Mouse (Mus musculus): Measurements from ENCODE around the gene Stx1b. TPM values are rescaled to one million over a fixed set of nuclear protein-coding genes. Genes with fewer than 3 reads are reported as not detected.

Stx1b gene
- polyA plus RNA-seq, 1 experiment from 2014 or later = 1.3 TPM

- Histone ChIP-seq H3K36me3 (ENCODE audit: control insufficient read depth, insufficient read depth, low read length) (no peaks in the 10 kb centered on the region), H3K4me1 (replicated peaks; ENCODE audit: control insufficient read depth, insufficient read depth, low read length) (0 out of 2 replicates have a peak, but pooled peaks cover 2% of the 10 kb centered on the region), H3K4me2 (ENCODE audit: low read depth, low read length) (no peak overlapping the region), H3K27me3 (ENCODE audit: control insufficient read depth, insufficient read depth, low read depth, low read length) (no peaks in the 10 kb centered on the region), H3K9ac (ENCODE audit: low read length) (no peak overlapping the region), H3K27ac (ENCODE audit: low read length) (no peak overlapping the region), H3K4me3 (ENCODE audit: low read length) (no peak overlapping the region), H3K9me3 (ENCODE audit: control insufficient read depth, low read length) (no peaks in the 10 kb centered on the region)
- 77% methylated on average over 3 of the region's 3 CpGs for WGBS
- ATAC-seq (ENCODE audit: low read depth) = no peak
These were observed 1.9 kb downstream of the Stx1b start for GRCm38 (mm10) chr7:127822494-127822893.

DNA sequence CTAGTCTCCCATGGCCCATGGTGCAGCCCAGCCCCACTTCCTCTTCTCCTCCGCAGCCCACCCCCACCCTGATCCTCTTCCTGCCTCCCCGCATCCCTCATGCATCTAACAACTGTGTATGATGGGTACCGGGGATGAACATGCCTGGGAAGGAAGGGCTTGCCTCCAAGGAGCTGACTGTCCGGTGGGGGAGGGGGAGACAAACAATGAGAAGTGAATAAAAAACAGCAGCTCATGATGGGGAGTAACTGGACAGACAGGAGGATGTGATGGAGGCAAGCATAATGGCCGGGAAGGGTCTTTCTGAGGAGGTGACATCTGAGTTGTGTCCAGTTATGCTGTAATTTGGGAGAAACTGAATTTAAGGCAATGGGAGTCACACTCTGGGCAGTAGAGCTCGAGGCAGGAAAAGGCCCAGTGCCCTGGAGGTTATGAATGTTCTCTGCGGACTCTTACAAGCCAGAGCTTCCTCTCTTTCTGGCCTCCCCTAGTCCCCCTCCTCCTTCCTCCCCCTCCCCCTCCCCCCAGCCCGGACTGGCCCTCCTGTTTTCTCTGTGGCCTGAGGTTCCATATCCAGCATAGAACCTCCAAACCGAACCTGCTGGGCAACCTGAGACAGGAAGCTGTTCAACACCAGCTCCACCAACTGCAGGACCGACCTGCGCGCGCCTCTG is 3.4 kb downstream of the Stx1b start:
- Histone ChIP-seq H3K4me3 (ENCODE audit: low read length) (no peak overlapping the region), H3K27ac (ENCODE audit: low read length) (peak overlapping the region; percentile 64), H3K9ac (ENCODE audit: low read length) (no peak overlapping the region; the same call in 1 of the 2 replicates), H3K27me3 (ENCODE audit: control insufficient read depth, insufficient read depth, low read depth, low read length) (no peaks in the 10 kb centered on the region), H3K36me3 (ENCODE audit: control insufficient read depth, insufficient read depth, low read length) (no peaks in the 10 kb centered on the region), H3K4me2 (ENCODE audit: low read depth, low read length) (no peak overlapping the region), H3K4me1 (replicated peaks; ENCODE audit: control insufficient read depth, insufficient read depth, low read length) (peaks cover 2% of the 10 kb centered on the region; the same call in 1 of the 2 replicates), H3K9me3 (ENCODE audit: control insufficient read depth, low read length) (no peaks in the 10 kb centered on the region)
- peak; percentile 34; the same call in 1 of the 2 replicates for ATAC-seq (ENCODE audit: low read depth)
- 49% methylated on average over 13 of the region's 13 CpGs for WGBS

- H3K27ac ChIP-seq (ENCODE audit: low read length) = no peak overlapping the region
- H3K4me1 ChIP-seq (replicated peaks; ENCODE audit: control insufficient read depth, insufficient read depth, low read length) = peaks cover 3% of the 10 kb centered on the region; the same call in 1 of the 2 replicates
- 76% methylated on average over 5 of the region's 5 CpGs for WGBS
These were observed 6.6 kb downstream of the Stx1b start for GRCm38 (mm10) chr7:127817776-127818175.

DNA sequence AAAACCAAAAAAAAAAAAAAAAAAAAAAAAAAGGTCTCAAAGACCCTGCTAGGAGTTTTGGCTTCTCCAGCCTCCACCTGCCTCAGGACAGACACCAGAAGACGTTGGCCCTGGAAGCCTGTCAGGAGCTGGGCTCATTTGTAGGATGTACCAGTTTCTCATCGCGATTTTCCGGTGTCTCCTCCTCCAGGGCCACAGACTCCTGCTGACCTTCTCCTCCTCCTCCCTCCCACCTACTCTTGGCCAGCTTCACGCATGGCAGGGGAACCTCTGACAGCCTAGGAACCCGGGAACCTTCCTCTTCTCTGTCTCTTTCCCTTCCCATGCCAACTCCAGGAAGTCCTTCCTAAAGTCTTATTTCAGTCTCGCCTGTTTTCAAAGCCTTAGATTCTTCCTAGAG is 7.3 kb downstream of the Stx1b start:
- Histone ChIP-seq H3K27ac (ENCODE audit: low read length) (no peak overlapping the region), H3K27me3 (ENCODE audit: control insufficient read depth, insufficient read depth, low read depth, low read length) (no peaks in the 10 kb centered on the region), H3K9me3 (ENCODE audit: control insufficient read depth, low read length) (no peaks in the 10 kb centered on the region), H3K4me1 (replicated peaks; ENCODE audit: control insufficient read depth, insufficient read depth, low read length) (peaks cover 3% of the 10 kb centered on the region; the same call in 1 of the 2 replicates), H3K36me3 (ENCODE audit: control insufficient read depth, insufficient read depth, low read length) (no peaks in the 10 kb centered on the region), H3K9ac (ENCODE audit: low read length) (no peak overlapping the region), H3K4me3 (ENCODE audit: low read length) (no peak overlapping the region), H3K4me2 (ENCODE audit: low read depth, low read length) (no peak overlapping the region)
- no peak for ATAC-seq (ENCODE audit: low read depth)
- 71% methylated on average over 7 of the region's 7 CpGs for WGBS

More at GRCm38 (mm10) chr7:127817776-127818175, 6.6 kb downstream of the Stx1b start:
- no peak for ATAC-seq (ENCODE audit: low read depth)
- no peaks in the 10 kb centered on the region for H3K27me3 ChIP-seq (ENCODE audit: control insufficient read depth, insufficient read depth, low read depth, low read length)
- H3K4me2 ChIP-seq (ENCODE audit: low read depth, low read length) = no peak overlapping the region
- H3K4me3 ChIP-seq (ENCODE audit: low read length) = no peak overlapping the region
- no peaks in the 10 kb centered on the region for H3K9me3 ChIP-seq (ENCODE audit: control insufficient read depth, low read length)
- H3K9ac ChIP-seq (ENCODE audit: low read length) = no peak overlapping the region
- no peaks in the 10 kb centered on the region for H3K36me3 ChIP-seq (ENCODE audit: control insufficient read depth, insufficient read depth, low read length)

- Histone ChIP-seq H3K9ac (ENCODE audit: low read length) (no peak overlapping the region; the same call in 1 of the 2 replicates), H3K27ac (ENCODE audit: low read length) (peak overlapping the region; percentile 17; the same call in 1 of the 2 replicates)
- peak; percentile 54 for ATAC-seq (ENCODE audit: low read depth)
These were observed 8.2 kb downstream of the Stx1b start for GRCm38 (mm10) chr7:127815954-127816821.

DNA sequence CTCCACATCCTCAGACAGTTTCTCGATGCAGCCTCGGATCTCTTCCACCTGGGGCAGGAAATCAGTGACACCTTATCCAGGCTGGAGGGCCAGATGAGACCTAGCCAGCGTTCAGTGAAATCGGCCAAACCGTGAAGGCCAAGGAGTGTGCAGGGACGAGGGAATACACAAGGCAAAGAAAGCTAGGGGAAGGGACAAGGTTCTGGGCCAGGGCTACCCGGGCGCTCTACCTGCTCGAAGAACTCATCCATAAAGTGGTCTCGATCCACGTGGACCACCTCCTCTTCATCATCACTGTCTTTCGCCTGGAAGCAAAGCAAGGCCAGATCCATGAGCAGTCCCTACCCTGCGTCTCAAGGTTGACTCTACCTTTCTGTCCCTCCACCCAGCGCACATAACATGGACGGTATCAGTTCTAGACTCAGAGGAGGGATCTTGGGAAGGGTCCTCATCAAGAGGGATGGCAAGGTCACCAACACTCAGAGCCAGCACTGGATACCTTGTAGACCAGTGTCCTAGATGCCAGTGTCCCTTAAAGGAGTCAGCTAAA is 9.2 kb downstream of the Stx1b start:
- no peak overlapping the region for H3K4me2 ChIP-seq (ENCODE audit: low read depth, low read length)
- H3K27me3 ChIP-seq (ENCODE audit: control insufficient read depth, insufficient read depth, low read depth, low read length) = no peaks in the 10 kb centered on the region
- no peaks in the 10 kb centered on the region for H3K9me3 ChIP-seq (ENCODE audit: control insufficient read depth, low read length)
- H3K4me1 ChIP-seq (replicated peaks; ENCODE audit: control insufficient read depth, insufficient read depth, low read length) = peaks cover 3% of the 10 kb centered on the region; the same call in 1 of the 2 replicates
- H3K27ac ChIP-seq (ENCODE audit: low read length) = no peak overlapping the region
- ATAC-seq (ENCODE audit: low read depth) = no peak
- WGBS = 77% methylated on average over 15 of the region's 15 CpGs
- no peak overlapping the region for H3K4me3 ChIP-seq (ENCODE audit: low read length)
- no peaks in the 10 kb centered on the region for H3K36me3 ChIP-seq (ENCODE audit: control insufficient read depth, insufficient read depth, low read length)
- no peak overlapping the region for H3K9ac ChIP-seq (ENCODE audit: low read length)

More at GRCm38 (mm10) chr7:127815954-127816821, 8.2 kb downstream of the Stx1b start:
- H3K4me1 ChIP-seq (replicated peaks; ENCODE audit: control insufficient read depth, insufficient read depth, low read length) = peaks cover 3% of the 10 kb centered on the region; the same call in 1 of the 2 replicates
- H3K4me2 ChIP-seq (ENCODE audit: low read depth, low read length) = no peak overlapping the region
- no peaks in the 10 kb centered on the region for H3K9me3 ChIP-seq (ENCODE audit: control insufficient read depth, low read length)
- H3K36me3 ChIP-seq (ENCODE audit: control insufficient read depth, insufficient read depth, low read length) = no peaks in the 10 kb centered on the region
- WGBS = 53% methylated on average over 15 of the region's 15 CpGs
- H3K27me3 ChIP-seq (ENCODE audit: control insufficient read depth, insufficient read depth, low read depth, low read length) = no peaks in the 10 kb centered on the region
- H3K4me3 ChIP-seq (ENCODE audit: low read length) = no peak overlapping the region

- peak overlapping the region; percentile 1; the same call in 1 of the 2 replicates for H3K27ac ChIP-seq (ENCODE audit: low read length)
- WGBS = 62% methylated on average over 19 of the region's 19 CpGs
- no peak overlapping the region for H3K4me3 ChIP-seq (ENCODE audit: low read length)
- peak; percentile 68; the same call in 1 of the 2 replicates for ATAC-seq (ENCODE audit: low read depth)
- H3K36me3 ChIP-seq (ENCODE audit: control insufficient read depth, insufficient read depth, low read length) = no peaks in the 10 kb centered on the region
- no peaks in the 10 kb centered on the region for H3K9me3 ChIP-seq (ENCODE audit: control insufficient read depth, low read length)
- no peak overlapping the region for H3K4me2 ChIP-seq (ENCODE audit: low read depth, low read length)
- no peaks in the 10 kb centered on the region for H3K27me3 ChIP-seq (ENCODE audit: control insufficient read depth, insufficient read depth, low read depth, low read length)
- no peak overlapping the region for H3K9ac ChIP-seq (ENCODE audit: low read length)
- H3K4me1 ChIP-seq (replicated peaks; ENCODE audit: control insufficient read depth, insufficient read depth, low read length) = peaks cover 3% of the 10 kb centered on the region; the same call in 1 of the 2 replicates
These were observed 10.0 kb downstream of the Stx1b start for GRCm38 (mm10) chr7:127814241-127814921.

DNA sequence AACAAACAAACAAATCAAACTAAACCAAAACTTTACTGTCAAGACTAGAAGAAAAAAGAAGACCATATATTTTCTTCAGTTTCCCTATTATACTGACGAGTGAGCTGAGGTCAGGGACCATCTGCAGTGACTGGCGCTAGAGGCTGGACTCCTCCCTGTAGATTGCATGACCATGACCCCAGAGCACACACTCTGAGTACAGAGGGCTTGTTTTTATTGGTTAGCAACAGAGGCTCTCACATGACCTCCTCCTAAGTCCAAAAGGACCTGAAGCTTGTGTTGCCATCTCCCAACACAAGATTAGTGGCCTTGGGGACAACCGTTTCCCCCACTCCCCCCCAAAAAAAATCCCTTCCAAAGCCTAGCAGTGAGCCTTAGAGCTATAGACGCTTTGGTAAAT is 10.5 kb downstream of the Stx1b start:
- 59% methylated on average over 4 of the region's 4 CpGs for WGBS
- peak overlapping the region; percentile 1; the same call in 1 of the 2 replicates for H3K27ac ChIP-seq (ENCODE audit: low read length)

More for the DNA sequence above, 10.5 kb downstream of the Stx1b start:
- H3K36me3 ChIP-seq (ENCODE audit: control insufficient read depth, insufficient read depth, low read length) = no peaks in the 10 kb centered on the region
- no peak overlapping the region for H3K4me2 ChIP-seq (ENCODE audit: low read depth, low read length)
- no peak for ATAC-seq (ENCODE audit: low read depth)
- no peak overlapping the region for H3K4me3 ChIP-seq (ENCODE audit: low read length)
- peaks cover 3% of the 10 kb centered on the region; the same call in 1 of the 2 replicates for H3K4me1 ChIP-seq (replicated peaks; ENCODE audit: control insufficient read depth, insufficient read depth, low read length)
- H3K9ac ChIP-seq (ENCODE audit: low read length) = no peak overlapping the region
- no peaks in the 10 kb centered on the region for H3K27me3 ChIP-seq (ENCODE audit: control insufficient read depth, insufficient read depth, low read depth, low read length)
- H3K9me3 ChIP-seq (ENCODE audit: control insufficient read depth, low read length) = no peaks in the 10 kb centered on the region

All from lung, embryonic 16.5 days (tissue).